Mouse (Mus musculus): ENCODE data around the gene Gm42688.

The Gm42688 gene

GRCm38 (mm10) chr6:83101316-83101687 lies at the start of gene Gm42688, which contains the start of gene Ccdc142:
Gm42688 (plus strand) TSS chr6:83101617.
Ccdc142 (plus strand) TSS chr6:83101601.
- DNase-seq (ENCODE audit: extremely low read depth, low read depth), result peak; percentile 87

- peak; percentile 44 for DNase-seq (ENCODE audit: extremely low read depth, low read depth)
Measured at GRCm38 (mm10) chr6:83053136-83053960, 48.1 kb upstream of the Gm42688 start.

DNA sequence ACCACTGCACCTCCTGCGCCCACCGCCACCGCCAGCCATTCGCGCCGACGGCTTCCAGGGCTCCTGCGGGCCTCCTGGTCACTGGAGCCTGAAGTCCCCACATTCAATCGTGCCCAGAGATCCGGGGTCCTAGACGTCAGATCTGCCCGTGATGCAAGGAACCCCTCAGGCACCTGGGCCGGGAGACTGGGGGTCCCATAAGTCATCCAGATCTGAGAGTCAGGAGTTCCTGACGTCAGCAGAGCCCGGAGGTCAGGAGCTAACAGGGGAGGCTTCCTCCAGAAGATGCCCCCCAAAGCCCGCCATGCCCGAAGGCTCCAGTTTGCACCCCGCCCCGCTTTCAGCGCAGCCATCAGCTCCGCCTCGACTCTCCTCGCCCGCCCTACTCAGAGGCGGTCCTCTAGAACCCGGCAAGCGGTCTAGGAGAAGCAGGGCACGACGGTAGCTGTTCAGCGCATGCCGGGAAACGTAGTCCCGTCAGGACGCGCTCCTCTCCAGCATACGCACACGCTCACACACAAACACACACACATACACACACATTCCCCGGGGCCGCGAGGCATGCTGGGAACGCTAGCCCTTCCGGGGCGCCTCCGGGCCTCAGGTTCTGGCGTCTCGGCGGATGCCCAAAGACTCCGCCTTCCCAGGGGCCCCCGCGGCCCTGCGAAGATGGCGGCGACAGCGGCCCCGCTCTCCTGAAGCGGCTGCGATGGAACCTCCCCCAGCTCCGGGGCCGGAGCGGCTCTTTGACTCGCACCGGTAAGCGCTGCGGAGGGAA lies 47.2 kb upstream of the Gm42688 start, which contains the start of gene Aup1:
Gene Aup1 (plus strand): TSS at position 448 of the 778 bp plus-strand sequence.
- peak; percentile 96 for DNase-seq (ENCODE audit: extremely low read depth, low read depth)

DNA sequence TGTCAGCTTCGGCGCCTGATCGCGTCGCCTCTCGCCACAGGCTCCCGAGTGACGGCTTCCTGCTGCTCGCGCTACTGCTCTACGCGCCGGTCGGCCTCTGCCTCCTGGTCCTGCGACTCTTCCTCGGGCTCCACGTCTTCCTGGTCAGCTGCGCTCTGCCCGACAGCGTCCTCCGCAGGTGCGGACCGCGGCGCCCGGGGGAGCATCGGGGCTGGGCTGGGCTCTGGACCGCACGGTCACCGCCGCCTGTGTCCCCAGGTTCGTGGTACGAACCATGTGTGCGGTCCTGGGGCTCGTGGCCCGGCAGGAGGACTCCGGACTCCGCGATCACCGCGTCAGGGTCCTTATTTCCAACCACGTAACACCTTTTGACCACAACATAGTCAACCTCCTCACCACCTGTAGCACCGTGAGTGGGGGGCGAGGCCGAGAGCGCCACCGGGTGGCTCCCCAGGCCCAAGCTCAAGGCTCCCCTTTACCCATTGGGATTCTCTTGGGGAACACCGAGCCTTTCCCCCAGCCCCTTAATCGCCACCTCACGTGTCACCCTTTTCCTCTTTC lies 46.5 kb upstream of the Gm42688 start, which contains the start of gene Htra2:
Gene Htra2 (minus strand): TSS at position 403 of the 561 bp plus-strand sequence.
- no peak for DNase-seq (ENCODE audit: extremely low read depth, low read depth)

GRCm38 (mm10) chr6:83057790-83058189 lies 43.6 kb upstream of the Gm42688 start, which contains the start of gene Dqx1:
Dqx1 (plus strand) TSS chr6:83057844.
- DNase-seq (ENCODE audit: extremely low read depth, low read depth), result no peak

DNA sequence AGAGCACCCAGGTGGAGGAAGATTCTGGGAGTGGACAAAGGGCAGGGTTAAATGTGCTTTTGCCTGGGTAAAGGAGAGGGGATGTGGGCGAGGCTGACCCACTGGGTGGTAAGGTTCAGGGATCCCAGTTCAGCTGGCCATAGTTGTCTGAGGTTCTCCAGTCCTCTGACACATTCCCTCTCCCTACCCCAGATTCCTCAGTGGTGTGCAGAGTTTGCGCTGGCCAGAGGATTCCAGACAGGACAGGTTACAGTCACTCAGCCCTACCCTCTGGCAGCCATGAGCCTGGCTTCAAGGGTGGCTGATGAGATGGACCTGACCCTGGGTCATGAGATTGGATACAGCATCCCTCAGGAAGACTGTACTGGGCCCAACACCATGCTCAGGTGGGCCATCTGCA lies 42.7 kb upstream of the Gm42688 start:
- DNase-seq (ENCODE audit: extremely low read depth, low read depth), result no peak

DNA sequence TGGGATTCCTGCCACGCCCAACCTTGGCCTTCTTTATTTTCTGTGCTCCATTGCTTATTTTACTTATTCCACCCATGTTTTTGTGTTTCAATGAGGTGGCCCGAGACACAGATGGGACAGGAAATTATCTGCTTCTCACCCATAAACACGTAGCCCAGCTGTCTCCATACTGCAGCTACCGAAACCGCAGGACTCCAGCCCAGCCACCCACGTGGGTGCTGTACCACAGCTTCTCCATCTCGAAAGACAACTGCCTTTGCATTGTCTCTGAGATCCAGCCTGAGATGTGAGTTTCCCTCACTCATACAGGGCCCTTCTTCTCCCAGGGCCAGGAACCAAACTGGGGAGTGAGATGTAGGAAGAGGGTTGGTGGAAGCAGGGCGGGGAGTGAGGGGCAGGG lies 35.4 kb upstream of the Gm42688 start:
- no peak for DNase-seq (ENCODE audit: extremely low read depth, low read depth)

DNA sequence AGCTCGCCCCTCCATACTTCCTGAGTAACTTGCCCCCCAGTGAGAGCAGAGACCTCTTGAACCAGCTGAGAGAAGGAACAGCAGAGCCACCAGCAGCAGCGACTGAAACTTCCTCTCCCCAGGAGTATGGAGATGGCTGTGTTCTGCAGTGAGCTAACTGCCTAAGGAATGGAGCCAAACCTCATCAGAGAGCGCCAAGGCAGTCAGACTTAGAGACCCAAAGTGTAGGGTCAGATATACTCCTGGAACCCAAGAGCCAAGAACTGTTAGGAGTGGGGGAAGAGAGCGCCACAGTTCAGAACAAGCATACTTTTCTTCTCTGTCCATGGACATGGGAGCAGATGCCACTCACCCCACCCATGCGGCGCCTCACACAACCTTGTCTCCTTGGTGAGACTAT lies 35.0 kb upstream of the Gm42688 start:
- no peak for DNase-seq (ENCODE audit: extremely low read depth, low read depth)

DNA sequence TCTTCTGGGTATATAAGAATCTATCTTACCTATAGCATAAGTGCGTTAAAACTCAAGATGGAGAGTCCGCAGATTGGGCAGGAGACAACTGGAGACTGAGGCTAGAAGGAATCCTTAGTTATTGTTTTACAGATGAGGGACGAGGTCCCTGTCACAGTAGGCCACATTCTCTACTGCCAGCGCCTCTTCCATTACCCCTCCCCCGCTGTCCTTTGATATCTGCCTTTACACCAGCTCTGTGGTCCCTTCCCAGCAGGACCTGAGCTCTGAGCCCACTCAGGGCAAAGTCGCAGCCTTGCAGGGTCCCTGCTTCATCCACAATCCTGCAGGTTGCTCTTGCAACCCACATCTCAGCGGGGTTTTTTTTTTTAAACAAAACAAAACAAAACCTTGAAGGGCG lies 33.2 kb upstream of the Gm42688 start:
- DNase-seq (ENCODE audit: extremely low read depth, low read depth), result no peak

- DNase-seq (ENCODE audit: extremely low read depth, low read depth), result no peak
Measured at GRCm38 (mm10) chr6:83068706-83069487, 32.5 kb upstream of the Gm42688 start.

DNA sequence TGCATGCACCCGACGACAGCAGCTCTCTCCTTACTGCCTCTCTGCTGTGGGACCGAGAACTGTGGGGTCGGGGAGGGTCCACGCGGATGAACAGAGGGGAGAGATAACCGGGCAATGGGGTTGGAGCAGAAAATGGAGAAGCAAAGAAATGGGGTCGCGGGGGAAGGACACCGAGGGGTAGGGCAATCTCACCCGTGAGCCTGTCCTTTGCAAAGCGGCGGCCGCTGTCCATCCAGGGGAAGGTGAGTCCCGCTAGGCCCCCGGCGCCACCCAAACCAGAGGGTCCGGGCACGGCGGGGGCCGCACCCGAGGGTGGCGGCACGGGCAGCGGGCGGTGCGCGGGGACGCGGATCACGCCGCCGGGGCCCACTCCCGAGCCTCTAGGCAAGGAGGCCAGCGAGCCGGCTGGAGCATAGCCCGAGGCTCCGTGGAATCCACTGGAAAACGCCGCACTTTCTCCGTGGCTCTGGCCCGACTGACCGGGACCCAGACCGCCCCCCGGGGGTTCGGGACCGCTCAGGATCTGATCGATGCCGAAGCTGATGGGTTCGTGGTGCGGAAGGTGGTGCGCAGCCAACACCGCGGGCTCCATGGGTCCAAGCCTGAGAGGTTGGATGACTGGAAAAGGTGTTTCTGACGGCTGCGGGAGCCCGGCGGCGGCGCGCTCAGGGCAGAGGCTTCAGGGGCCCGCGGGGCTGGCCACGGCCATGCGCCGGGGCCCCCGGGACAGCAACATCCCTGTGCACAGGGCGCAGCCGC lies 31.8 kb upstream of the Gm42688 start:
- DNase-seq (ENCODE audit: extremely low read depth, low read depth), result no peak

GRCm38 (mm10) chr6:83070247-83070310 lies 31.3 kb upstream of the Gm42688 start, which contains the start of gene Tlx2:
Tlx2 (minus strand) TSS chr6:83070293.
- no peak for DNase-seq (ENCODE audit: extremely low read depth, low read depth)

GRCm38 (mm10) chr6:83070311-83071219 lies 30.9 kb upstream of the Gm42688 start:
- DNase-seq (ENCODE audit: extremely low read depth, low read depth), result no peak

DNA sequence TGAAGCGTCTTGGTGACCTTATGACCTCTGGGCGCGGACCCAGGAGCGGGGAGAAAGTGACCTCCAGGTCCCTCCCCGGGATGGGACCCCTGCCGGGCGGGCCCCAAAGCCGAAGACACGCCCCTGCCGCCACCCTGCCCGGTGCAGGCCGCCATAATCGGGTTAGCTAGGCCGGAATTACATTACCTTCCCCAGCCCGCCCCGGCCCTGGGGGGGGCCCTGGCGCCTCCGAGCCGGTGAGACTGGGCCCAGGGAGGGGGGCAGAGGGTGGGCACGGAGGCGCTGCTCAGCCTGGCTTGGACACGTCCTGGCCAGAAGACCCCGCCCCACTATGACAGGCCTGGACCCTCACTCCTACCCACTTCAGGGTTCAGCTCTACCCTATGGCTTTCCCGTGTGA lies 30.2 kb upstream of the Gm42688 start:
- DNase-seq (ENCODE audit: extremely low read depth, low read depth), result no peak

- DNase-seq (ENCODE audit: extremely low read depth, low read depth), result no peak
Measured at GRCm38 (mm10) chr6:83074979-83075378, 26.4 kb upstream of the Gm42688 start.

GRCm38 (mm10) chr6:83077630-83078323 lies 23.6 kb upstream of the Gm42688 start, which contains the start of gene Pcgf1:
Pcgf1 (plus strand) TSS chr6:83077869.
- peak; percentile 15 for DNase-seq (ENCODE audit: extremely low read depth, low read depth)

DNA sequence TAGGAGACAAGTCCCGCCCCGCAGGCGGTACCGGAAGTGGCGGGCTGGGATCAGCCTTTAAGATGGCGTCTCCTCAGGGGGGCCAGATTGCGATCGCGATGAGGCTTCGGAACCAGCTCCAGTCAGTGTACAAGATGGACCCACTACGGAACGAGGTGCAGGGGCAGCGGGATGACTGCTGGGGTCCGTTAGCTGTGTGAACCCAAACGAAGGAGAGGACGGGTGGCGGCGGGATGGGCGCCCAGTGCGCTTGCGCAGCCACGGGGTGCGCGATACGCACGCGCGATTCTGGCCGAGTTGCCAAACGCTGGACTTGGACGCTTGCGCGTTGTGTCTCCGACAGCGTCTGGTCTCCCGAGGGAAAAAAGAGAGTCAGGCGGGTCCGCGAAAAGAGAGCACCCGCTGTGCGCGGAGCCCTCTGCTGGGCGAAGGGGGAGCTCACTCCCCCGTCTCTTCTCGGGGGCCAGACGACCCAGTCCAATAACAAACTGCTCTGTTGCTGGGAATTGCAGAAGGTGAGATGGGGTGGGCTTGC lies 23.0 kb upstream of the Gm42688 start:
- DNase-seq (ENCODE audit: extremely low read depth, low read depth), result peak; percentile 89

- no peak for DNase-seq (ENCODE audit: extremely low read depth, low read depth)
Measured at GRCm38 (mm10) chr6:83080210-83080609, 21.2 kb upstream of the Gm42688 start.

- DNase-seq (ENCODE audit: extremely low read depth, low read depth), result no peak
Measured at GRCm38 (mm10) chr6:83083497-83083896, 17.9 kb upstream of the Gm42688 start.

Measured in MEL-GATA-1-ER (cell line).